Mouse (Mus musculus) frontal cortex, adult 2 months (tissue): ENCODE measurements around the gene Olfr366. TPM values are rescaled to one million over a fixed set of nuclear protein-coding genes. Genes with fewer than 3 reads are reported as not detected.
"Not testable (repeated sequence)": the region's sequence is repeated elsewhere in the genome, so short reads cannot be mapped to it uniquely, and the experiment has no call there.

Experiments
- DNase-seq, 2 experiments: peaks; one replicate each; pipeline ENCODE4 v3.0.0; 2022; ENCODE audit warnings: low spot score in 1 of 2; ENCODE audit errors: extremely low spot score in 1 of 2
- polyA plus RNA-seq: library from polyadenylated mRNA; depleted of rRNA; stranded (reverse); fragments of >200 nt; gene quantifications from 2 replicates; pipeline ENCODE4 v1.2.3, GENCODE M21; 2012; rRNA removed

Olfr366 gene
- polyA plus RNA-seq = not detected in 2 replicates

DNA sequence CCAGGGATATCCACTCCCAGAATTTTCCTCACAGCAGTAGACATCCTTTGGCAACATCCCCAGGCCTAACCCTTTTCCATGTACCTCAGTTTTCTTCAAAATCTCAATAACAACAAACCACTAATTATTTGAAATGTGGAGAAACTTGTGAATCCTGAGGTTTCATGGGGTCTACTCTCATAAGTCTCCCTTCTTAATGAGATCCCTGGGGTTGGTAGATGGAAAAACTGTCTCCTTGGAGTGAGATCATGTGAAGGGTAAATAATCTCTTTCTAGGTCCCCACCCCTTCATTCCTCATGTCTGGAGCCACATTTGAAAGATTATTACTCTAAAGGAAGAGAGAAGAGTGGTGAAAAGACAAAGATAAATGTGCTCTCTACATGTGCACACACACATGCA, at the start of gene Olfr366:
Gene Olfr366 (plus strand): TSS at position 301 of the 400 bp plus-strand sequence.
- no peak for DNase-seq

- no peak for DNase-seq
These were observed 23.5 kb upstream of the Olfr366 start, which contains the start of gene Olfr365 for GRCm38 (mm10) chr2:37187898-37188297. TSS of gene Olfr365 (plus strand) at chr2:37188198.

DNA sequence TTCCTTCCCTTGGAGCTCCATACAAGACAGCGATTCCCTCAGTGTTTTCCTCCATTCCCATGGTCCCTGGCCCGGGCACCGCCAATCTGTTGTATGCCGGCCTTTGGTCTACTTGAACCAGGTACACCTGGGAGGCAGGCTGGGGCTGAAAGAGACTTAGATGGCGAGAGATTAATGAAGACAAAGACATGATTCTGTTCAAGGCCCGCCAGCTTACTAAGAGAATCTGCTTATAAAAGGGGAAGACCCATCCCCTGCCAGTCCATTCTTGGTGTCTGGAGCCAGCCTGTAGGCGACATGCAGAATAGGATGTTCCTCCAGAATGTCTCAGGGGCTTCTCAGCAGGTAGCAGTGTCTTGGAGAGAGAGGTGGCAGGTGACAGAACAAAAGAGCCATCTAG, 50.4 kb downstream of the Olfr366 start:
- DNase-seq = not testable (repeated sequence)

Other genes starting within 250 kb of the Olfr366 start
- not detected in 2 replicates for gene Olfr357, start 217.7 kb upstream of the Olfr366 start, polyA plus RNA-seq
- gene Olfr358, start 202.2 kb upstream of the Olfr366 start, polyA plus RNA-seq = not detected in 2 replicates
- gene Olfr360, start 145.8 kb upstream of the Olfr366 start, polyA plus RNA-seq = not detected in 2 replicates
- not detected in 2 replicates for gene Olfr361, start 122.3 kb upstream of the Olfr366 start, polyA plus RNA-seq
- gene Olfr362, start 93.7 kb upstream of the Olfr366 start, polyA plus RNA-seq = not detected in 2 replicates
- gene Olfr364-ps1, start 72.3 kb upstream of the Olfr366 start, polyA plus RNA-seq = not detected in 2 replicates
- gene Olfr365, start 23.4 kb upstream of the Olfr366 start, polyA plus RNA-seq = not detected in 2 replicates
- not detected in 2 replicates for gene Olfr368, start 114.9 kb downstream of the Olfr366 start, polyA plus RNA-seq
- gene Pdcl, start 147.8 kb downstream of the Olfr366 start, polyA plus RNA-seq = 25.3 and 29.4 TPM in 2 replicates
- gene Rc3h2, start 211.3 kb downstream of the Olfr366 start, polyA plus RNA-seq = 25.6 and 26.6 TPM in 2 replicates
- 6.6 TPM in 2 replicates for gene Zbtb26, start 231.6 kb downstream of the Olfr366 start, polyA plus RNA-seq
- gene Zbtb6, start 231.6 kb downstream of the Olfr366 start, polyA plus RNA-seq = 9.9 and 10.0 TPM in 2 replicates
- 43.9 and 51.4 TPM in 2 replicates for gene Rabgap1, start 231.7 kb downstream of the Olfr366 start, polyA plus RNA-seq